Mouse (Mus musculus): ENCODE data around the gene Prss35. TPM values are rescaled to one million over a fixed set of nuclear protein-coding genes. Genes with fewer than 3 reads are reported as not detected.
A peak's percentile ranks its signal among the peaks of the same experiment; 100 is the strongest.

Prss35 gene
- polyA plus RNA-seq (2015; fragmentation: Nextera tagmentation; extraction: Ambion mirVana), result 54.5 and 64.6 TPM in 2 replicates

DNA sequence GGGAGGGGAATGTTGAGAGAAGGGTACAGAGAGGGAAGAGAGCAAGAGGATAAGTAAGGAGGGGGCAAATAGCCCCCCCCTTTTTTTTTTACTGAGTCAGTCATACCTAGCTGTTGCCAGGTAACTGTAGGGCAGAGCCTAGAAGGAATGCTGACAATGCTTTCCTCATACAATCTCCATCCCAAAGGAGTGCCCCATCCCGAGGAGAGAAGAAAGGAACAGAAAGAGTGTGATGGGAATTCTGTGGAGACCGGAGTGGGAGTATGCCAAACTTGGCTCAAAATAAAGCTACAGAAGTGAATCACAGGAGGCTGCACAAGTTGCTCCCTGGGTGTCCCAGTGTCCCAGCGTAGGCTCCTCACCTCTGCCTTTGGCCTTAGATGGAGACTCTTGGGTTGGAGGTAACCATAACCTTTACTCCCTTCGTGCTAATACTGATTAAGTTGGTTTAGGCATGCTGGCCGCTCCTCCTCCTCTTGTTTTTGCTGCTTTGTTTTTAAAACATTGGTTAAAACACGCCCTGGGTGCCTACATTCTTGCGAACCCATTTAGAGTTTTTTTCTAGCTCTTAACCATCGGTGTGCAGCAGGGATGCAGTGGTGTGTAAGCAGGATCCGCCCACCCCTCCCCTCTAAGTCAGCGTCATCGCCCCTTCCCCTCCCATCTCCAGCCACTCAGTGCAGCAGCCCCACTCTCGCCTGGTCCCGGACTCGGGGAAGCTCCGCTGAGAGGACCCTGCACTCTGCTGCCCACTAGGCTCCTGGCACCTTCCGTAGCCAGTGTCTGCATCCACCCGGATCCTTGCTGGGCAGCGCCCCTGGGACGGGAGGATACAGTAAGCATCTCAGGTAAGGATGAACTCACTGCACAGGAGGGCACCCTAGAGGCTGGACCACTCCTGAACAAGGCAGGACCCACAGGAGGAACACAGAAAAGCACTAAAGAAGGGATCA, at the start of gene Prss35:
Prss35 (plus strand) TSS at position 691 of the 953 bp plus-strand sequence.
- H3K4me1 ChIP-seq, result peaks cover 10% of the 10 kb centered on the region
- 3% methylated on average over 19 of the region's 19 CpGs for WGBS
- H3K27ac ChIP-seq (replicated peaks), result 0 out of 2 replicates have a peak within 1 kb of the TSS, but pooled peaks have one; percentile 31
- peak; percentile 79 for ATAC-seq (ENCODE audit: insufficient number of reproducible peaks, low FRiP score, low TSS enrichment, low read depth)
- no peaks in the 10 kb centered on the region for H3K9me3 ChIP-seq (replicated peaks)
- peak within 1 kb of the TSS; percentile 47 for H3K4me3 ChIP-seq (replicated peaks)
- H3K9ac ChIP-seq, result peak within 1 kb of the TSS; percentile 16
- peaks cover 5% of the 10 kb centered on the region; the same call in 1 of the 2 replicates for H3K27me3 ChIP-seq
- H3K36me3 ChIP-seq, result no peaks in the 10 kb centered on the region
- H3K4me2 ChIP-seq (replicated peaks), result peak within 1 kb of the TSS; percentile 67

DNA sequence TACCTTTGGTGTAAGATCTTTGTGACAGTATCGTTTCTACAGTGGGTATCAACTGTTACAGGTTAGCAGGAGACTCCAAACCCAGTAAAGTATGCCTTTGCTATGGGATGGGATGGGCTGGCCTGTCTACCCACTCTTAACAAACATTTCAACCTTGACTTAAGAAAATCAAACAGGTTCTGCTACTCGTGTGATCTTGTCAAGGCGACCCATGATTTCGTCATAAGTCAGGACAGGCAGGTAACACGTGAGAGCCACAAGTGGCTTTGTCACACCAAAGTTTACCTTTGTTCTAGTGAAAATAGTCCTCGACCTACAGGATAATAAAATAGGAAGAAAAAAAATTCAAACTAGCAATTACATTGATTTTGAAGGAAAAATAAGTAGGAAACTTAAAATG, 49.5 kb upstream of the Prss35 start:
- Histone ChIP-seq H3K9me3 (replicated peaks) (no peaks in the 10 kb centered on the region), H3K27me3 (no peaks in the 10 kb centered on the region), H3K4me1 (peaks cover 4% of the 10 kb centered on the region; the same call in 1 of the 2 replicates), H3K27ac (replicated peaks) (no peak overlapping the region), H3K9ac (no peak overlapping the region), H3K4me3 (replicated peaks) (no peak overlapping the region), H3K4me2 (replicated peaks) (no peak overlapping the region), H3K36me3 (no peaks in the 10 kb centered on the region)
- ATAC-seq (ENCODE audit: insufficient number of reproducible peaks, low FRiP score, low TSS enrichment, low read depth), result no peak
- 75% methylated on average over 6 of the region's 6 CpGs for WGBS

DNA sequence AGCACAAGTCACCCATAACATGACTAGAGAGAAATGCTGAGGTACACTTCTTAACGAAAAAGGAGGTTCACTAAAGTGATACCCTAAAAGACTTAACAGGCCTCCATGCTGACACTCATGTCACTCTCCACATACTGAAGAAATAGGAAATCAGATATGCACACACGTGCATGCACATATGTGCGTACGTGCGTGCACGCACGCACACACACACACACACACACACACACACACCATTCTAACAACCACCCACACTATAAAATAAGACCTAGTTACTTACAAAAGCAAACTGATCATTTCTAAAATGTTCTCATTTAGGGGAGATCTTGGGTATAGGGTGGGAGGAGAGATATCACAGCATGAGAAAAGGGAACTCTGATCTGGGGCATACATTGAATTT, 48.8 kb upstream of the Prss35 start:
- Histone ChIP-seq H3K4me2 (replicated peaks) (no peak overlapping the region), H3K9me3 (replicated peaks) (no peaks in the 10 kb centered on the region), H3K27me3 (no peaks in the 10 kb centered on the region), H3K9ac (no peak overlapping the region), H3K4me1 (peaks cover 4% of the 10 kb centered on the region; the same call in 1 of the 2 replicates), H3K4me3 (replicated peaks) (peak overlapping the region; percentile 67; the same call in 1 of the 2 replicates), H3K36me3 (no peaks in the 10 kb centered on the region), H3K27ac (replicated peaks) (no peak overlapping the region)
- WGBS, result 93% methylated on average over 7 of the region's 7 CpGs
- ATAC-seq (ENCODE audit: insufficient number of reproducible peaks, low FRiP score, low TSS enrichment, low read depth), result no peak

DNA sequence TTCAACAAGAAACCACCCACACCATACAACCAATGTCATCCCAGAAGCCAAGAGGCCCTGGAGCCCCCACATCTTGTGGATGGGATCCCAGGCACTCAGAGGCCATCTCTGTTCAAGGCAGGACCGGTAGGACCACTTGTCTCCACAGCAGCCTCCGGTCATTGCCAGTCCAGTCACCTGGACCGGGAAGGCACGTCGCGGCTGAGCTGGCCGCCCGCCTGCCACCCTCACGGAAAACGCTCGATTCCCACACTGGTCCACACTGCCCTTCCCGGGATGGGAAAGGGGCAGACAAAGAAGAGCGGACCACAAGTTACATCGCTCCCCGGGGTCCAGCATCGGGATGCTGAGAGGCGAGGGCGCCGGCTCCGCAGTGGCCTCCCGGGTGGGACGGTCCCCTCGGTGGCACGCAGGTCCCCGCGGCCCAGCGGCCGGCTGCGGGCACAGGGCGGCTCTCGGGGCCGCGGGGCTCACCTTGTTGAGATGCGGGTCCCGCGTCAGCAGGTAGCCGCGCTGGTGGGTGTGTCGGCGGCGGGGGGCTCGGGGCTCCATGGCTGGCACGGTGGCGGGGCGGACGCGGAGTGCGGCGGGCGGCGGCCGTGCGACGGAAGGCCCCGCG, 48.1 kb upstream of the Prss35 start:
- Histone ChIP-seq H3K4me1 (peaks cover 4% of the 10 kb centered on the region; the same call in 1 of the 2 replicates), H3K4me3 (replicated peaks) (peak overlapping the region; percentile 67), H3K27ac (replicated peaks) (peak overlapping the region; percentile 58), H3K9me3 (replicated peaks) (no peaks in the 10 kb centered on the region), H3K27me3 (no peaks in the 10 kb centered on the region), H3K9ac (peak overlapping the region; percentile 59), H3K36me3 (no peaks in the 10 kb centered on the region), H3K4me2 (replicated peaks) (peak overlapping the region; percentile 86)
- 2% methylated on average over 56 of the region's 56 CpGs for WGBS
- ATAC-seq (ENCODE audit: insufficient number of reproducible peaks, low FRiP score, low TSS enrichment, low read depth), result peak; percentile 75

DNA sequence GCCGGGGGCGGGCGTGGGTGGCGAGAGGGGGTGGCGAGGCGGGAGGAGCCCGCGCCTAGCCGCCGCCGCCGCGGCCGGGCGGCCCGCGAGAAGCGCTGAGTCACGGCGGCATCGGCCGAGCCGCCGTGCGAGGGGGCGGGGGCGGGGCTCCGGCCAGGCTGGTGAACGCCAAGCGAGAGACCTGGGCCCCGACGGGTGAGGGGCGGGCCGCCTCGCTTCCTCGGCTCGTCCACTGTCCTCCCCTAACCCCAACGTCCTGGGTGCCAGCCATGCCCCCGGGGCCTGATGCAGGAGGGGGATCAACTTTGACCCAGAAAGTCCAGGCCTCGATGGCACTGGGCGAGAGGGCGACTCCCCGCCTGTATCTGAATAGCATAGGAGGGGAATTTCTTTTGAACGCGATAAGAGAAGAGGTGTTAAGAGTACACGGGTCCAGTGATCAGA, 47.6 kb upstream of the Prss35 start, which contains the start of gene Me1:
Me1 (minus strand) TSS at position 136 of the 444 bp plus-strand sequence.
- H3K9ac ChIP-seq, result peak within 1 kb of the TSS; percentile 59
- peak; percentile 82 for ATAC-seq (ENCODE audit: insufficient number of reproducible peaks, low FRiP score, low TSS enrichment, low read depth)
- under 1% methylated on average over 43 of the region's 46 CpGs for WGBS
- no peaks in the 10 kb centered on the region for H3K36me3 ChIP-seq
- peak within 1 kb of the TSS; percentile 86 for H3K4me2 ChIP-seq (replicated peaks)
- peak within 1 kb of the TSS; percentile 58 for H3K27ac ChIP-seq (replicated peaks)
- H3K4me1 ChIP-seq, result peaks cover 4% of the 10 kb centered on the region; the same call in 1 of the 2 replicates
- peak within 1 kb of the TSS; percentile 67 for H3K4me3 ChIP-seq (replicated peaks)
- H3K9me3 ChIP-seq (replicated peaks), result no peaks in the 10 kb centered on the region
- no peaks in the 10 kb centered on the region for H3K27me3 ChIP-seq

DNA sequence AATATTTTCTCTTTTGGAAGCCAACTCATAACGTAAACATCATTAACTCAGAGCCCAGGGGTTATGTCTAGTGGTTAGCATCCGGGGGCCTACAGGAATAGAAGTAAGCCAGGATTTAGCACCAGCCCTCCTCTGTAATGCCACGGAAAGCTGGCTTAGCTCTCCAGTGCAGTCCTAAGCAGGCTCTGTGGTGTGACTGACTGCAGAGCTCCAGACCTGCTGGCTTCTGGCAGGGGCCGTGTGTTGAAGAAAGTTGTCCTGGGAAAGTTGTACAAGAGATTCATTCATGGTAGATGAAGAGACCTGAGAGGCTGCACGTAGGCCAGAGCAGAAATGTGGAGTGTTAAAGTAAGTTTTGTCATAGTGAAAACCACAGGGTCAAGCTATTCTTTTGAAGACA, 42.2 kb upstream of the Prss35 start:
- WGBS, result 21% methylated on average over 5 of the region's 5 CpGs
- Histone ChIP-seq H3K9me3 (replicated peaks) (no peaks in the 10 kb centered on the region), H3K36me3 (no peaks in the 10 kb centered on the region), H3K4me2 (replicated peaks) (no peak overlapping the region), H3K9ac (no peak overlapping the region), H3K4me3 (replicated peaks) (no peak overlapping the region), H3K4me1 (no peaks in the 10 kb centered on the region), H3K27me3 (no peaks in the 10 kb centered on the region), H3K27ac (replicated peaks) (no peak overlapping the region)
- ATAC-seq (ENCODE audit: insufficient number of reproducible peaks, low FRiP score, low TSS enrichment, low read depth), result peak; percentile 65; the same call in 1 of the 2 replicates

DNA sequence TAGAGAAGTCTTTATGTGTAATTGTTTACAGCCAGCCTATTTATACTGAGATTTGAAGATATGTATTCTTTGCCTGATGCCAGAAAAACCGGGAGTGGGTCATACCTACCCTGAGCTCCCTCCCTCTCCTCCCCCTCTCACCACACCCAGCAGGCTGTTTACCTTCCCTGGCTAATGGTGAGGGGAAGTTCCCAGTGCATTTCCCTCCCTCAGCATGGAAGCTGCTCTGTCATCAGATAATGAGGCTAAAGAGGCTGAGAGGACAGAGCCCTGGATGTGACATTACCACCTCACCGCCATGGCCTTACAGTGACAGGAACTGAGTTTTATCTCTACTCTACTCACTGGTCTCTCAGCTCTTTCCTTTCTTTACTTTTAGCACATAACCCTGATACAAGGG, 41.6 kb upstream of the Prss35 start:
- ATAC-seq (ENCODE audit: insufficient number of reproducible peaks, low FRiP score, low TSS enrichment, low read depth), result peak; percentile 54
- Histone ChIP-seq H3K27ac (replicated peaks) (0 out of 2 replicates have a peak overlapping the region, but pooled peaks have one; percentile 51), H3K4me1 (no peaks in the 10 kb centered on the region), H3K4me3 (replicated peaks) (no peak overlapping the region), H3K4me2 (replicated peaks) (no peak overlapping the region), H3K27me3 (no peaks in the 10 kb centered on the region), H3K9me3 (replicated peaks) (no peaks in the 10 kb centered on the region), H3K36me3 (no peaks in the 10 kb centered on the region), H3K9ac (no peak overlapping the region)
- 30% methylated on average over 2 of the region's 2 CpGs for WGBS

DNA sequence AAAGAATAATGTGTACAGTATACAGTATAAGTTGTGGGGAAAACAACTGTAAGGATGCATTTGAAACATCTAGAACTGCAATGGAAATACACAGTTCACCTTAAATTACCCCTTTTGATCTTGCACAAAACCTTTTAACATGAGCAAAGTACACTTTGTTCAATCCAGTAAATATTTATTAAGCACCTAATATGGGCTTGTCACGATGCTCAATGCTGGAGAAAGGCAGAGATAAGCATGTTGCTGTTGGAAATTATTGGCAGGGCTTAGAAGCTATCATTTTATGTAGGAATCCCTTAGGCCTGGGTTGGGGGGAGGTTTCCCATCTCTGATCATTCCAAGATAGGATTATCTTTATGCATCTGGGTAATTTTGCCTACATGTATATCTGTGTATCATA, 36.0 kb upstream of the Prss35 start:
- Histone ChIP-seq H3K27ac (replicated peaks) (no peak overlapping the region), H3K4me1 (no peaks in the 10 kb centered on the region), H3K36me3 (no peaks in the 10 kb centered on the region), H3K4me3 (replicated peaks) (no peak overlapping the region), H3K9me3 (replicated peaks) (no peaks in the 10 kb centered on the region), H3K4me2 (replicated peaks) (no peak overlapping the region), H3K27me3 (no peaks in the 10 kb centered on the region), H3K9ac (no peak overlapping the region)
- WGBS, result 57% methylated on average over 1 of the region's 1 CpGs
- no peak for ATAC-seq (ENCODE audit: insufficient number of reproducible peaks, low FRiP score, low TSS enrichment, low read depth)

DNA sequence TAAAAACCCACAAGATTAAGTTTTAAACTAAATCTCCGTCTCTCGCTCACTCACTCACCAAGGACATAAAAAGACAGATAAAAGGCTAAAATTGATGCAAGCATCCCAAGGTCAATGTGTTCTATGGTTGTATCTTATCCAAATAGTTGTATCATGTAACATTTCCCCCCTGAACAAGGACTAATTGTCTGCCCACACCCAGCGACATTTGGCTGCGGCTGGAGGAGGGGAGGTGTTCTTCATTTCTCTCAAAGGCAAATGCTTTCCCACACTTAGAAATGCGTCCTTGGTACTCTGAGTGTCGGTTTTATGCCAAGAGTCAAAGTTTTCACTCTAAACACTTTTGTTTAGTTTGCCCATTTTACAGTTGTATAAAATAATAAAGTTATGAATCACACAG, 34.5 kb upstream of the Prss35 start:
- 50% methylated on average over 6 of the region's 6 CpGs for WGBS
- H3K36me3 ChIP-seq, result no peaks in the 10 kb centered on the region
- H3K27ac ChIP-seq (replicated peaks), result no peak overlapping the region
- no peaks in the 10 kb centered on the region for H3K9me3 ChIP-seq (replicated peaks)
- no peak overlapping the region for H3K4me3 ChIP-seq (replicated peaks)
- H3K9ac ChIP-seq, result no peak overlapping the region
- H3K27me3 ChIP-seq, result no peaks in the 10 kb centered on the region
- H3K4me2 ChIP-seq (replicated peaks), result no peak overlapping the region
- no peak for ATAC-seq (ENCODE audit: insufficient number of reproducible peaks, low FRiP score, low TSS enrichment, low read depth)
- H3K4me1 ChIP-seq, result no peaks in the 10 kb centered on the region

DNA sequence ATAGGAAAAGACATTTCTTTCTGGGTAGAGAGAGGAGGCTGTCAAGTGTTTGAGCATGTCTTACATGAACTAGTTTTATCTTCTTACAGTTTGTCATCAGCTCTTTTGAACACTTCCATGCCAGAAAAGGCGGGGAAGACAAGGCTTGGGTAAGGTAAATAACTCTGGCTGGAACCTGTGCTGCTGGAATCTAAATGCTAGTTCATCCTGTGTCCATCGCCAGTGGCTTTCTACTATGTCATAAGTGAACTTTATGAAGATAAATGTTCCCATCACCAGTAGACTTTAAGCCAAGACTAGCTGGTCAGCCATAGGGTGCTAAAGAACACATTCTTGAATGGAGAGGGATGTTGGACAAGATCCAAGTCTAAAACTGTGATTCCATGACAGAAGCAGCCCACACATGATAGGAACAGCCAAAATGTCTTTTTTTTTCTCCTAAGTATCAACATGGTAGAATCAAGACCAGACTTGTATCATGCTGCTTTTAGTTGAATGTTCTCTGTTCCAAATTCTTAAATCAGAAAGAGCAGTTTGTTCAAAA, 33.3 kb upstream of the Prss35 start:
- H3K4me1 ChIP-seq, result no peaks in the 10 kb centered on the region
- no peak for ATAC-seq (ENCODE audit: insufficient number of reproducible peaks, low FRiP score, low TSS enrichment, low read depth)
- no peak overlapping the region for H3K9ac ChIP-seq
- 0 out of 2 replicates have a peak overlapping the region, but pooled peaks have one; percentile 39 for H3K27ac ChIP-seq (replicated peaks)
- WGBS, result 73% methylated on average over 2 of the region's 2 CpGs
- H3K9me3 ChIP-seq (replicated peaks), result no peaks in the 10 kb centered on the region
- H3K4me2 ChIP-seq (replicated peaks), result no peak overlapping the region
- H3K4me3 ChIP-seq (replicated peaks), result no peak overlapping the region
- H3K36me3 ChIP-seq, result no peaks in the 10 kb centered on the region
- no peaks in the 10 kb centered on the region for H3K27me3 ChIP-seq

DNA sequence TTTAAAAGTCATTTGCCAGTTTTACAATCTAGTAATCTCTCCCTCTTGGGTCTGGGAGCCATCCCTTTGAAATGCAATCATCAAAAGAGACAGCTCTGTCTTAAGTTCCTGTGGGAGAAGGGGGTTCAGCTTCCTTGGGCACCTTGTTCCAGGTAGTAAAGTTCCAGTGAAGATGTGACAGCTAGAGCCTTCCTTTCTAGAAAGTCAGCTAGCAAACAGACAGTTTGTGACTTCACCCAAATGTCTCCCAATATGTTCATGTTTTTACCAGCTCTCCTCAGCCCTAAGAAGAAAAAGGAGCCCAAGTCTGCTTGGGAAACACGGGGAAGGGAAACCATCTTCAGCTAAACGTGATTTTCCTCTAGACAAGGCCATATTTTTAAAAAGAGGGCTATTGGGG, 30.8 kb upstream of the Prss35 start:
- no peaks in the 10 kb centered on the region for H3K9me3 ChIP-seq (replicated peaks)
- no peak overlapping the region for H3K27ac ChIP-seq (replicated peaks)
- H3K27me3 ChIP-seq, result no peaks in the 10 kb centered on the region
- H3K36me3 ChIP-seq, result no peaks in the 10 kb centered on the region
- H3K4me3 ChIP-seq (replicated peaks), result no peak overlapping the region
- WGBS, result 82% methylated on average over 2 of the region's 2 CpGs
- no peak overlapping the region for H3K4me2 ChIP-seq (replicated peaks)
- H3K4me1 ChIP-seq, result no peaks in the 10 kb centered on the region
- no peak overlapping the region for H3K9ac ChIP-seq
- ATAC-seq (ENCODE audit: insufficient number of reproducible peaks, low FRiP score, low TSS enrichment, low read depth), result no peak

Measured in embryonic facial prominence, embryonic 15.5 days (tissue).